In the genomic region with DNA sequence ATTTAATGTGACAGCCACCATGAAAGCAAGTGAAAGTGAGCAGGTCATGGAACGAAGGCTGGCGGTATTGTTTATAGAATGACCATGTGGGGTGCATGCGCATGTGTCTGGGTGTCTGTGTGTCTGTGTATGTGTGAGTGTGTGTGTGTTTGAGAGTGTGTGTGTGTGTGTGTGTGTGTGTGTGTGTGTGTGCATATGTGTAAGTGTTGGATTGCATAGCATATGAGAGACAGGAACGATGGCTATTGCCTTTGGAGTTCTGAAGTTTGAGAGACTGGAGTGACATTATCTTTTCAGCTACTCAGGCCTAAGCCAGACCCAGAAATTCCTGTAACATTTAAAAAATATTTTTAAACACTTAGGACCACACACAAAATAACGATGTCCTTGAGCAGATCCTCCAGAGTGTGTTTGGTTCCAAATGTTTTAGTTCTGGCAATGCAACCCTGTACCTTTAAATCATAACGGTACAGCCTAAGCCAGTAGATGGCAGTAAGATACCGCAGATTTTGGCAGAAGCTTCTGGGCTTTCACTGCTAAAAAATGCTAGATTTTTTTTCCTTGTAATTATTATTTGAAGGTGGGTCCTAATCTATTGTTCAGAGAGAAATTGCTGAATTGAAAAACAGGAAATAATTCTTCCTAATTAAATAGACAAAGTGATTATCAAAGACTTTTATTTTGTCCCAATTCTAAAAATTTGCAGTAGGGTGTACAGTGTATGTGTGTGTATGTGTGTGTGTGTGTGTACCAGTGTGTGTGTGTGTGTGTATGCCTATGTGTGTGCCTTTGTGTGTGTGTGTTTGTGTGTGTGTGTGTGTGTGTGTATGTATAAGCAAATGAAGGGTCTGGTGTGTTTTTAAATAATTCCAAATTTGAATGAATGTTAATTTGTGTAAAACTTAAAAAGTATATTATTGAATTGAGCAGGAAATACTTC, we compare ENCODE assay signal across 10 mouse cellular contexts.
DNase-seq lines count a peak whose midpoint lies in the region; ATAC-seq and TF ChIP-seq lines count a peak whose summit lies in the region.
"Had no signal": no experiment of that assay in that cellular context is flagged by ENCODE, and none has a peak within 500 bp of the region (broad histone marks: within the 10 kb centered on the region; RNA-seq: fewer than 3 reads in every experiment).

No protein-coding gene starts in this region.

- H3K4me2 ChIP-seq in limb, embryonic 11.5 days (ENCODE audit: low read depth, severe bottlenecking) = no peak overlapping the region

- WGBS in kidney, adult 2 months = 48% methylated on average over 7 of the region's 7 CpGs
- 53% methylated on average over 7 of the region's 7 CpGs for WGBS in limb, embryonic 11.5 days

- peaks cover 15% of the 10 kb centered on the region; the same call in 1 of the 2 replicates for H3K4me1 ChIP-seq in kidney, adult 2 months (ENCODE audit: control insufficient read depth, insufficient read depth, low read length)
- H3K4me1 ChIP-seq in limb, embryonic 11.5 days (ENCODE audit: control insufficient read depth, insufficient read depth, low read length) = no peaks in the 10 kb centered on the region

- DNase-seq in gastrocnemius, adult 18-20 months (ENCODE audit: low spot score) = peak; percentile 15
- no peak for DNase-seq in gastrocnemius, postnatal 10 days
- peak; percentile 19 for DNase-seq in ES-CJ7 (ENCODE audit: low read depth, low spot score)
- DNase-seq in embryo, embryonic 9.5 days (ENCODE audit: extremely low spot score) = peak; percentile 68
- peak; percentile 82 for DNase-seq in kidney, adult 2 months
- peak; percentile 68 for DNase-seq in limb, embryonic 11.5 days (ENCODE audit: low spot score)
- DNase-seq in right cerebral cortex, adult 18-20 months = peak; percentile 34
- DNase-seq in c-Kit-positive CD71-positive TER-119-positive erythroid progenitor cells, embryonic 14.5 days (ENCODE audit: low spot score) = no peak

- no peak for ATAC-seq in limb, embryonic 11.5 days (ENCODE audit: insufficient number of reproducible peaks, low FRiP score, low TSS enrichment, low read depth)

- H3K9ac ChIP-seq in limb, embryonic 11.5 days (ENCODE audit: low read length) = no peak overlapping the region

- no peaks in the 10 kb centered on the region for H3K36me3 ChIP-seq in kidney, adult 2 months (ENCODE audit: control insufficient read depth, insufficient read depth, low read length)
- H3K36me3 ChIP-seq in limb, embryonic 11.5 days (ENCODE audit: control insufficient read depth, insufficient read depth, low read length) = no peaks in the 10 kb centered on the region
- H3K36me3 ChIP-seq: G1E had no signal

- no peaks in the 10 kb centered on the region for H3K27me3 ChIP-seq in kidney, adult 2 months (replicated peaks; ENCODE audit: control insufficient read depth, insufficient read depth, low read length)
- no peaks in the 10 kb centered on the region for H3K27me3 ChIP-seq in limb, embryonic 11.5 days (ENCODE audit: control insufficient read depth, insufficient read depth, low read length)

- TF ChIP-seq POLR2A in kidney, adult 2 months (IDR thresholded peaks at IDR 0.05; ENCODE audit: low read depth, low read length) = no peak

- H3K9me3 ChIP-seq in limb, embryonic 11.5 days (ENCODE audit: control insufficient read depth, low read length) = no peaks in the 10 kb centered on the region

- no peak overlapping the region for H3K4me3 ChIP-seq in kidney, adult 2 months (ENCODE audit: insufficient read depth, low read depth, low read length)
- H3K4me3 ChIP-seq in limb, embryonic 11.5 days (ENCODE audit: low read depth, low read length) = no peak overlapping the region
- H3K4me3 ChIP-seq: myocyte had no signal

- 0 out of 2 replicates have a peak, but pooled peaks have one; percentile 5 for TF ChIP-seq CTCF in kidney, adult 2 months (conservative IDR thresholded peaks at IDR 0.05; ENCODE audit: insufficient read depth, insufficient read length, low read depth, low read length)

- H3K27ac ChIP-seq in kidney, adult 2 months (ENCODE audit: insufficient read depth, low read depth, low read length) = no peak overlapping the region
- H3K27ac ChIP-seq in limb, embryonic 11.5 days (replicated peaks; ENCODE audit: low read depth, low read length) = no peak overlapping the region

Comparison
In these comparisons a context has a peak if more than half of its experiments do, and no peak if none do; other contexts are left out.
1. DNase-seq: peak in gastrocnemius, adult 18-20 months (single experiment), ES-CJ7 (single experiment), embryo, embryonic 9.5 days (single experiment), kidney, adult 2 months (single experiment), limb, embryonic 11.5 days (single experiment) and right cerebral cortex, adult 18-20 months (single experiment); none in gastrocnemius, postnatal 10 days (single experiment) and c-Kit-positive CD71-positive TER-119-positive erythroid progenitor cells, embryonic 14.5 days (single experiment).